Mouse (Mus musculus): Measurements from ENCODE around the gene Atp5h. TPM values are rescaled to one million over a fixed set of nuclear protein-coding genes. Genes with fewer than 3 reads are reported as not detected.
"Not testable (repeated sequence)": the region's sequence is repeated elsewhere in the genome, so short reads cannot be mapped to it uniquely, and the experiment has no call there.

Gene Atp5h
- polyA plus RNA-seq, 1 experiment from 2014 or later, result 621 TPM

DNA sequence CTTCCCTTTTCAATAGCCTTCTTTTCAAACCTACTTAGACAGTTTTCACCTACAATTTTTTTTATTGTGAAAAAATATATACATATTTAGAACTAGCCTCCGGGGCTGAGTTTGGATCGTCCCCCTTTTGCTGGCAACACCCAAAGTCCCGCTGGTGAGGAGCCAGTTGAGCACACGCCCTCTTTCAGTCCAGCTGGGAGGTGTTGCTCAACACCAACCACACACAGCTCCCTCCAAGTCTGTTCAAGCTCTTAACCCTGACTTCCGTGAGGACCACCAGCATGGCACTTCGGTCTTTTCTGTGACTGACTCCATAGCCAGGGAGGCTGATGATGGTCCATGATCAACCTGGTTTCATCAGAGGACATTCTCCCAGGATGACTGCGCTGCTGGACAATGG lies 21.7 kb downstream of the Atp5h start:
- WGBS (ENCODE audit: missing documents), result 36% methylated on average over 7 of the region's 7 CpGs
- Histone ChIP-seq H3K79me2 (ENCODE audit: inconsistent target) (no peaks in the 10 kb centered on the region), H3K27ac (no peak overlapping the region), H3K4me3 (ENCODE audit: inconsistent target) (no peak overlapping the region), H3K36me3 (ENCODE audit: inconsistent target) (no peaks in the 10 kb centered on the region)

DNA sequence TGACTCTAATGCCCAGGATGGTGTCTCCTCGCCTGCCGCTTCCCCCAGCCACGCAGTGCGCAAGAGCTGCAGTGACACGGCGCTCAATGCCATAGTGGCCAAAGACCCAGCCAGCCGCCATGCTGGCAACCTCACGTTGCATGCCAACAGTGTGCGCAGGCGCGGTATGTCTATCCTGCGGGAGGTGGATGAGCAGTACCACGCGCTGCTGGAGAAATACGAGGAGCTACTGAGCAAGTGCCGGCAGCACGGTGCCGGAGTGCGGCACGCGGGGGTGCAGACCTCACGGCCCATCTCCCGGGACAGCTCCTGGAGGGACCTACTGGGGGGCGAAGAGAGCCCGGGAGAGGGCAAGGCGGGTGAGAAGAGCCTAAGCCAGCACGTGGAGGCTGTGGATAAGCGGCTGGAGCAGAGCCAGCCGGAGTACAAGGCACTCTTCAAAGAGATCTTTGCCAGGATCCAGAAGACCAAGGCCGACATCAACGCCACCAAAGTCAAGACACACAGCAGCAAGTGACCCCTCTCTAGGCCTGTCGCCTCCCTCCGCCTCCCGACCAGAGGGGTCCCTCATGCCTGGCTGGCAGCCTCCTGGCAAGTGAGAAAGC lies 25.9 kb downstream of the Atp5h start:
- no peaks in the 10 kb centered on the region for H3K36me3 ChIP-seq (ENCODE audit: inconsistent target)
- H3K4me3 ChIP-seq (ENCODE audit: inconsistent target), result no peak overlapping the region
- no peak overlapping the region for H3K27ac ChIP-seq
- 91% methylated on average over 34 of the region's 34 CpGs for WGBS (ENCODE audit: missing documents)
- H3K79me2 ChIP-seq (ENCODE audit: inconsistent target), result no peaks in the 10 kb centered on the region

- Histone ChIP-seq H3K79me2 (ENCODE audit: inconsistent target) (no peaks in the 10 kb centered on the region), H3K4me3 (ENCODE audit: inconsistent target) (no peak overlapping the region), H3K36me3 (ENCODE audit: inconsistent target) (no peaks in the 10 kb centered on the region), H3K27ac (no peak overlapping the region)
- 94% methylated on average over 7 of the region's 7 CpGs for WGBS (ENCODE audit: missing documents)
Observed at GRCm38 (mm10) chr11:115391358-115391757, 28.4 kb downstream of the Atp5h start.

GRCm38 (mm10) chr11:115386859-115387258 lies 32.9 kb downstream of the Atp5h start:
- H3K27ac ChIP-seq; H3K36me3 ChIP-seq (ENCODE audit: inconsistent target); H3K79me2 ChIP-seq (ENCODE audit: inconsistent target); H3K4me3 ChIP-seq (ENCODE audit: inconsistent target): not testable (repeated sequence)
- WGBS (ENCODE audit: missing documents), result 80% methylated on average over 3 of the region's 3 CpGs

DNA sequence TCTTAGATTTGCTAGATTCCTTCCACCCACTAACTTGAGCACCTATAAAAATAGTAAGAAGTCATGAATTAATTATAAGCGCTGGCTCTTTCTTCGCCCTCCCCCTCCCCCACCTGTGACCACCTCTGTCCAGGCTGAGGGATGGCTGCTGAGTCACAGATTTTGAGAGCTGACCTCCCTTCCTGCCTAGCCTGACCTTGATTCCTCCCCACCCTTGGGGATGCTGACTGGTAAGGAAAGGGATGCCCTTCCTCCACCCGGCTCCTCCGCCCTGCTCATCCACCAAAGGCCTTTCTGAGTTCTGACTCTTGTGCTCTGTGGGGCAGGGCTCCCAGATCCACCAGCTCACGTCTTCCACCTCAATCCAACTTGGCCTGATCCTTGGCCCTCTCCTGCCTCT lies 35.2 kb downstream of the Atp5h start:
- H3K79me2 ChIP-seq (ENCODE audit: inconsistent target), result no peaks in the 10 kb centered on the region
- H3K4me3 ChIP-seq (ENCODE audit: inconsistent target), result no peak overlapping the region
- H3K27ac ChIP-seq, result no peak overlapping the region
- 83% methylated on average over 5 of the region's 5 CpGs for WGBS (ENCODE audit: missing documents)
- H3K36me3 ChIP-seq (ENCODE audit: inconsistent target), result no peaks in the 10 kb centered on the region

DNA sequence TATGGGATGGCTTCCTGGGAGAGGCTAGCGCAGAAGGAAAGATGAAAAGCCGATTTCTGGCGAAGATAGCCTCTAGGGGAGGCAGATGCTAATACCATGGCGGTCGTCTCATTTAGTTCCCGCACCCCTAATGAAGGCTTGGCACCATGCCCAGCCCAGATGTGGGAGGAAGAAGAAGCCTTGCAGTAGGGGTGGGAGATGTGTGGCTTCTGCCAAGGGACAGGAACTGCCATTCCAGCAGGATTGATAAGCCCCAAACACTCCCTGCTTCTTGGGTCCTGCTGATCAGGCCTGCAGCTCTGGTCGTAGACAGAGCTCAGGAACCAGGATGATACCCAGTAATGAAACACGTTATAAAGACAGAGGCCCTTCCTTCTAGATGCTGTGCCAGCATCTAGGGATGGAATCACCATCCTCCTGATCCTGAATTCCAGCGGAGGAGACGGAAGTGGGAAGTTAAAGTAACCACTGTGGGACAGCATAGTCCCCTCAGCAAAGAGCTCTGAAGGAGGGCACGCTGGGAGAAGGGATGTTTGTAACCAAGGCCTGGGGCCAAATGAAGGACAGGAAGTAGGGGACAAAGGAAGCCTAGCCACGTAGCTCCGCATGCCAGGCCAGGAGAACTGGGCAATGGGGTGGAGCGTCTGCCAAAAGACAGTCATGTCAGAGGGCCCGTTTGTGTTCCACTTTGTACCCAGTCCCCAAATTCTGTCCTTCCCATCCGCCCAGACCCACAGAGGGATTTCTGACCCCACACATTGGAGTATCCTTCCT lies 35.9 kb downstream of the Atp5h start:
- Histone ChIP-seq H3K79me2 (ENCODE audit: inconsistent target) (no peaks in the 10 kb centered on the region), H3K4me3 (ENCODE audit: inconsistent target) (no peak overlapping the region), H3K36me3 (ENCODE audit: inconsistent target) (no peaks in the 10 kb centered on the region), H3K27ac (no peak overlapping the region)
- 76% methylated on average over 16 of the region's 16 CpGs for WGBS (ENCODE audit: missing documents)

GRCm38 (mm10) chr11:115382891-115383290 lies 36.9 kb downstream of the Atp5h start:
- Histone ChIP-seq H3K27ac (no peak overlapping the region), H3K79me2 (ENCODE audit: inconsistent target) (no peaks in the 10 kb centered on the region), H3K36me3 (ENCODE audit: inconsistent target) (no peaks in the 10 kb centered on the region), H3K4me3 (ENCODE audit: inconsistent target) (no peak overlapping the region)
- 58% methylated on average over 5 of the region's 5 CpGs for WGBS (ENCODE audit: missing documents)

DNA sequence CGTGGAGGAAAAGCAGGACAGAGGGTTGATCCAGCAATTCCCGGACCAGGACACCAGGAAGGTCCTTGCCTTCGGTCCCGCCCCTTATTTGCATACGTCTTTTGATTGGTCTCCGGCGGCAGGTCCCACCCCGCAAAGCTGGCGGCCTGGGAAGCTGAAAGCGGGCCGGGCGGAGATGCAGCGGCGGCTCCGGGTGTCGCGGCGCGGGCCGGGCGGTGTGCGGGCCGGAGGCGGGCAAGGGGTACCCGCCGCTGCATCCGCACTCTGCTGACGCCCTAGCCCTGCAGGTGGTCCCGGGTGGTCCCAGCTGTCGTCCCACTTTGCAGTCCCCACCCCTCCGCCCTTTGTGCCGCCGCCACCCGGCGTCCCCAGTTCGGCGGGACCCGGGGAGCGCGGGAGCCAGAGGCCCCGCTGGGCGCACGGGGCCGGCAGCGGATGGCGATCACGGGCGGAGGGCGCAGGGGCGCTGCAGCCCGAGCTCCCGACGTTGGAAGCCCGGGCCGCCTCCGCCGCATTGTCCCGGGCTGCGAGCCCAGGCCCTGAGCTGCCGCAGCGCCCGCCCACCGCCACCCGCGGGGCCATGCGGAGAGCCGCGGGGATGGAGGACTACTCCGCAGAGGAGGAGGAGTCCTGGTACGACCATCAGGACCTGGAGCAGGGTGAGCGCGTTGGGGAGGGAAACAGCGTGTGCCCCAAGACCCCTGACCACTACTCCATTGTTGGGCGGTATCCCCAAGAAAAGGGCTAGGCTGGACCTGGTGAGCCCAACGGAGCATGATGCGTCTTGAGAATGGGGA lies 37.8 kb downstream of the Atp5h start, which contains the start of gene Cdr2l:
Cdr2l (plus strand) TSS at position 174 of the 797 bp plus-strand sequence.
- Histone ChIP-seq H3K4me3 (ENCODE audit: inconsistent target) (no peak within 1 kb of the TSS), H3K79me2 (ENCODE audit: inconsistent target) (no peaks in the 10 kb centered on the region), H3K27ac (no peak within 1 kb of the TSS), H3K36me3 (ENCODE audit: inconsistent target) (no peaks in the 10 kb centered on the region)
- 3% methylated on average over 75 of the region's 76 CpGs for WGBS (ENCODE audit: missing documents)

DNA sequence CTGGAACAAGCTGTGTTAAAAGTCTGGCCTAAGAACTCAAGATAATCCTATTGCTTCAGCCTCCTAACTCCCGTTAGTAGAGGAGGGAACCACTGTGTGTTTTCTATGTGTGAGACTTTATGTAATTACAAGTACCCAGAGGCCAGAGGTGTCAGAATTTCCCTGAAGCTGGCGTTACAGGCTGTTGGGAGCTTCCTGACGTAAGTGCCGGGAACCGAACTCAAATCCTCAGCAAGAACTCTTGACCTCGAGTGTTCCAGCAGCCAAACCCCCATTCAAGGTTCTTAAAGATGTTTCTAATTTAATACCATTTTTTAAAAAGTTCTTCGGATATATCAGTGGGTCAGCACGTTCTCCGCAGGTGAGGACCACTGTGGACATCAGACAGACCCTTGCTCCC lies 38.5 kb downstream of the Atp5h start:
- Histone ChIP-seq H3K79me2 (ENCODE audit: inconsistent target) (no peaks in the 10 kb centered on the region), H3K36me3 (ENCODE audit: inconsistent target) (no peaks in the 10 kb centered on the region), H3K27ac (no peak overlapping the region), H3K4me3 (ENCODE audit: inconsistent target) (no peak overlapping the region)
- 70% methylated on average over 9 of the region's 9 CpGs for WGBS (ENCODE audit: missing documents)

DNA sequence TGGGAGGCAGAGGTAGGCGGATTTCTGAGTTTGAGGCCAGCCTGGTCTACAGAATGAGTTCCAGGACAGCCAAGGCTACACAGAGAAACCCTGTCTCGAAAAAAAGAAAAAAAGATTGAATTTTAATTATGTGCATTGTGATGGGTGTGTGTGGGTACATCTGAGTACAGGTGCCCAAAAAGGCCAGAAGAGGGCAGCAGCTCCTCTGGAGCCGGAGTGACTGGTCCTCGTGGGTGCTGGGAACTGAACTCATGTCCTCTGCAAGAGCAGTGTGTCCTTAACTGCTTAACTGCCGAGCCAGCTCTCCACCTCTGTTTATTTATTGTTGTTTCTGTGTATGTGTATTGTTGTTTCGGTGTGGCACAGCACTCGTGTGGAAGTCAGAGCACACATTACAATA lies 41.9 kb downstream of the Atp5h start:
- WGBS (ENCODE audit: missing documents), result 97% methylated on average over 7 of the region's 7 CpGs
- no peaks in the 10 kb centered on the region for H3K36me3 ChIP-seq (ENCODE audit: inconsistent target)
- H3K79me2 ChIP-seq (ENCODE audit: inconsistent target), result no peaks in the 10 kb centered on the region
- H3K27ac ChIP-seq, result no peak overlapping the region
- no peak overlapping the region for H3K4me3 ChIP-seq (ENCODE audit: inconsistent target)

- no peak overlapping the region for H3K27ac ChIP-seq
- H3K36me3 ChIP-seq (ENCODE audit: inconsistent target), result no peaks in the 10 kb centered on the region
- 89% methylated on average over 4 of the region's 4 CpGs for WGBS (ENCODE audit: missing documents)
- H3K79me2 ChIP-seq (ENCODE audit: inconsistent target), result no peaks in the 10 kb centered on the region
- H3K4me3 ChIP-seq (ENCODE audit: inconsistent target), result no peak overlapping the region
Observed at GRCm38 (mm10) chr11:115377254-115377653, 42.5 kb downstream of the Atp5h start.

DNA sequence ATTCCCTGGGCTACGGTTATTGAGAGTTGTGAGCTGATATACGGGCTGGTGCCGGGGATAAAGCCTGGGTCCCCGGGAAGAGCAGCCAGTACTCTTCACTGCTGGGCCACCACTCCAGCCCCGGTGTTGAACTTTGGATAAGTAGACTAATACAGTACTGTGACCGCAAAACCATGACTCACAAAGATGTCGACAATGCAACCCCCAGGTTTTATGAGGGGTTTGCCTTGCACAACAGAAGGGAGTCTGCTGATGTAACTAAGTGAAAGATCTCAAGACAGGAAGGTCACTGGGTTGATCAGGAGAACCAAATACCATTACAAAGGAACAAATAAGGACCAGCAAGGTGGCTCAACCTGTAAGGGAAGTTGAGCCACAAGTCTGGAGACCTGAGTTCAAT lies 43.0 kb downstream of the Atp5h start:
- Histone ChIP-seq H3K79me2 (ENCODE audit: inconsistent target) (no peaks in the 10 kb centered on the region), H3K36me3 (ENCODE audit: inconsistent target) (no peaks in the 10 kb centered on the region), H3K4me3 (ENCODE audit: inconsistent target) (no peak overlapping the region), H3K27ac (no peak overlapping the region)
- WGBS (ENCODE audit: missing documents), result 53% methylated on average over 7 of the region's 7 CpGs

- Histone ChIP-seq H3K4me3 (ENCODE audit: inconsistent target) (no peak overlapping the region), H3K36me3 (ENCODE audit: inconsistent target) (no peaks in the 10 kb centered on the region), H3K79me2 (ENCODE audit: inconsistent target) (no peaks in the 10 kb centered on the region), H3K27ac (no peak overlapping the region)
- 69% methylated on average over 12 of the region's 12 CpGs for WGBS (ENCODE audit: missing documents)
Observed at GRCm38 (mm10) chr11:115374695-115375425, 44.9 kb downstream of the Atp5h start.

All from macrophage (primary cell).